Mouse (Mus musculus) CD8-positive naive resting alpha-beta T cell, adult 57 days (primary cell): ENCODE results near the gene Olfr1248. TPM values are rescaled to one million over a fixed set of nuclear protein-coding genes. Genes with fewer than 3 reads are reported as not detected.

Experiments used
- total RNA-seq: library from RNA; stranded (reverse); gene quantifications from one replicate; pipeline ENCODE4 v1.2.4, GENCODE M21; 2023

Gene Olfr1248
- total RNA-seq = not detected

GRCm38 (mm10) chr2:89618145-89618544 lies at the start of gene Olfr1248:
Gene Olfr1248 (minus strand): TSS chr2:89618245.

GRCm38 (mm10) chr2:89661367-89661766 lies 43.3 kb upstream of the Olfr1248 start, which contains the start of gene Olfr1250:
Gene Olfr1250 (minus strand): TSS chr2:89661467.

GRCm38 (mm10) chr2:89634883-89635282 lies 16.8 kb upstream of the Olfr1248 start, which contains the start of gene Olfr1249:
Gene Olfr1249 (minus strand): TSS chr2:89634983.

GRCm38 (mm10) chr2:89614030-89614429 lies 4.0 kb downstream of the Olfr1248 start, which contains the start of gene Olfr1247:
Gene Olfr1247 (minus strand): TSS chr2:89614130.

DNA sequence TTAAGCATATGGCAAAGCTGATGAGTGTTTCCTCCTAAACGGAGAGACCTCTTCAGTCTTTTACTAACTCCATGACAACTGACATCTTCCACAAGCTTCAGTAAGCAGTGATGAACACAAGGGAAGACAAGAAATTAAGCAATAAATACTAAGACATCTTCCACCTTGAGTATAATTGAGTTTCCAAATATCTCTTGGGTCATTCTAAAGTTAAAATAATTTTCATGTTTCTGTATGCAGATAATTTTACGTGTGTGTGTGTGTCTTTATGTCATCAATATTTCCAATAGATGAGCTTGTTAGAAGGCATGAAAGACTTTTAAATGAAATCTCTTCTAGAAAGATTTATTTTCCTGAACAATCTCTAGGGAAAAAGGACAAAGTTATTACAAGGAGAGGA lies 25.0 kb downstream of the Olfr1248 start, which contains the start of gene Olfr1246:
Gene Olfr1246 (minus strand): TSS at position 101 of the 400 bp plus-strand sequence.

DNA sequence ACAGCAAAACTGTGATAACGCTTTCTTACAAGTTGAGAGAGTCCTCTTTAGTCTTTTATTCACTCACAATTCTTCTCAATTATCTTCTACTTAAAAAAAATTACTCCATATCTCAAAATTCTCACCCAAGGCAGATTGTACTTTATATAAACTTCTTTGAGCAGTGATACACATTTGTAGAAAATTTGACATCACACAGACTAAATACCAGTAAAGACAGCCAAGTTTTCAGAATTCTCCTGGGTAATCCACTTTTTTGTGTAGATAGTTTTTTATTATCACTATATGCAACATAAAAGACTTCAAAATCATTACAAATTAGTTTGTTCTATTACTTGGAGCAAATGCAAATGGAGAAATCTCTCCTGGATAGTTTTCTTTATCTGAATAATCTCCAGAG lies 39.7 kb downstream of the Olfr1248 start, which contains the start of gene Olfr1245:
Gene Olfr1245 (minus strand): TSS at position 101 of the 400 bp plus-strand sequence.

Other genes with a start within 250 kb of the Olfr1248 start
- gene Olfr1238, start 208.6 kb downstream of the Olfr1248 start, total RNA-seq = not detected
- gene Olfr1239, start 197.8 kb downstream of the Olfr1248 start, total RNA-seq = not detected
- gene Olfr1240, start 175.2 kb downstream of the Olfr1248 start, total RNA-seq = not detected
- not detected for gene Olfr1241, start 131.1 kb downstream of the Olfr1248 start, total RNA-seq
- gene Olfr1242, start 119.9 kb downstream of the Olfr1248 start, total RNA-seq = not detected
- gene Olfr1243, start 86.8 kb downstream of the Olfr1248 start, total RNA-seq = not detected
- not detected for gene Olfr1245, start 39.8 kb downstream of the Olfr1248 start, total RNA-seq
- not detected for gene Olfr1246, start 25.1 kb downstream of the Olfr1248 start, total RNA-seq
- gene Olfr1247, start 4.1 kb downstream of the Olfr1248 start, total RNA-seq = 0.15 TPM
- gene Olfr1249, start 16.7 kb upstream of the Olfr1248 start, total RNA-seq = not detected
- not detected for gene Olfr1250, start 43.2 kb upstream of the Olfr1248 start, total RNA-seq
- gene Olfr1251, start 53.7 kb upstream of the Olfr1248 start, total RNA-seq = not detected
- gene Olfr1252, start 106.8 kb upstream of the Olfr1248 start, total RNA-seq = not detected
- not detected for gene Olfr1253, start 138.8 kb upstream of the Olfr1248 start, total RNA-seq
- not detected for gene Olfr1254, start 175.4 kb upstream of the Olfr1248 start, total RNA-seq
- gene Olfr1255, start 193.8 kb upstream of the Olfr1248 start, total RNA-seq = not detected
- gene Olfr1256, start 223.3 kb upstream of the Olfr1248 start, total RNA-seq = not detected
- gene Olfr48, start 230.0 kb upstream of the Olfr1248 start, total RNA-seq = not detected